Mouse (Mus musculus) hindbrain, embryonic 11.5 days (tissue): ENCODE measurements around the gene Selenbp1. TPM values are rescaled to one million over a fixed set of nuclear protein-coding genes. Genes with fewer than 3 reads are reported as not detected.
A peak's percentile ranks its signal among the peaks of the same experiment; 100 is the strongest.
"Not testable (repeated sequence)": the region's sequence is repeated elsewhere in the genome, so short reads cannot be mapped to it uniquely, and the experiment has no call there.

Source experiments
- ATAC-seq: fragments of 200-750 bp; cut with Nextera tagmentation; 2 replicates; pipeline ENCODE4 v1.8.0; 2017; ENCODE audit warnings: mild to moderate bottlenecking, moderate TSS enrichment, moderate library complexity; ENCODE audit not compliant: low FRiP score
- DNase-seq: peaks from one replicate; pipeline ENCODE4 v3.0.0-alpha.2; 2015; ENCODE audit warnings: low spot score
- H3K27ac ChIP-seq: fragments of 300-500 bp; sonication (generic); 2 replicates; pipeline ENCODE4 v1.5.1; 2014; ENCODE audit warnings: mild to moderate bottlenecking, low read depth, low read length
- H3K27me3 ChIP-seq: fragments of 300-500 bp; sonication (generic); 2 replicates; pipeline ENCODE4 v1.6.1; 2014; ENCODE audit warnings: mild to moderate bottlenecking, low read length, moderate library complexity, mixed read lengths; ENCODE audit not compliant: control insufficient read depth, insufficient read depth
- H3K36me3 ChIP-seq: fragments of 300-500 bp; sonication (generic); 2 replicates; pipeline ENCODE4 v1.6.1; 2014; ENCODE audit warnings: mild to moderate bottlenecking, low read length, moderate library complexity, mixed read lengths; ENCODE audit not compliant: control insufficient read depth, insufficient read depth
- H3K4me1 ChIP-seq: fragments of 300-500 bp; sonication (generic); replicated peaks from 2 replicates; pipeline ENCODE4 v1.6.1; 2014; ENCODE audit warnings: low read length, mixed read lengths; ENCODE audit not compliant: control insufficient read depth, insufficient read depth
- H3K4me2 ChIP-seq: fragments of 300-500 bp; sonication (generic); replicated peaks from 2 replicates; pipeline ENCODE4 v1.6.1; 2014; ENCODE audit warnings: mild to moderate bottlenecking, low read depth, low read length
- H3K4me3 ChIP-seq: fragments of 300-500 bp; sonication (generic); 2 replicates; pipeline ENCODE4 v1.5.1; 2014; ENCODE audit warnings: low read depth, low read length
- H3K9ac ChIP-seq: fragments of 300-500 bp; sonication (generic); 2 replicates; pipeline ENCODE4 v1.6.1; 2014; ENCODE audit warnings: low read depth, low read length
- H3K9me3 ChIP-seq: fragments of 300-500 bp; sonication (generic); 2 replicates; pipeline ENCODE4 v1.6.1; 2016; ENCODE audit warnings: low read length; ENCODE audit not compliant: control insufficient read depth
- WGBS: fragments of 180-500 bp; shearing (Covaris S2); extraction: QIAGEN DNeasy Blood & Tissue Kit; methylation state at CpG from one replicate; pipeline ENCODE4 v1.1.7; 2014; 5-methylcytosine and 5-hydroxymethylcytosine counted together
- polyA plus RNA-seq: library from polyadenylated mRNA; unstranded; fragments of >200 nt; fragmentation: Nextera tagmentation; extraction: Ambion mirVana; gene quantifications from 2 replicates; pipeline ENCODE4 v1.2.1, GENCODE M21; 2014

Selenbp1 gene
- polyA plus RNA-seq, 1 experiment from 2014 or later = 6.9 TPM

- 71% methylated on average over 5 of the region's 5 CpGs for WGBS
- no peaks in the 10 kb centered on the region for H3K9me3 ChIP-seq
- no peaks in the 10 kb centered on the region for H3K27me3 ChIP-seq
- no peak overlapping the region for H3K9ac ChIP-seq
- H3K27ac ChIP-seq = no peak overlapping the region
- H3K4me2 ChIP-seq = no peak overlapping the region
- no peaks in the 10 kb centered on the region for H3K4me1 ChIP-seq
- H3K4me3 ChIP-seq = no peak overlapping the region
- no peaks in the 10 kb centered on the region for H3K36me3 ChIP-seq
- no peak for ATAC-seq
- no peak for DNase-seq
These were observed 19.1 kb upstream of the Selenbp1 start for GRCm38 (mm10) chr3:94913801-94914200.

GRCm38 (mm10) chr3:94915903-94916741, 16.7 kb upstream of the Selenbp1 start:
- H3K4me1 ChIP-seq = no peaks in the 10 kb centered on the region
- H3K4me3 ChIP-seq = no peak overlapping the region
- H3K4me2 ChIP-seq = no peak overlapping the region
- 92% methylated on average over 7 of the region's 7 CpGs for WGBS
- H3K36me3 ChIP-seq = no peaks in the 10 kb centered on the region
- H3K9me3 ChIP-seq = no peaks in the 10 kb centered on the region
- no peak for DNase-seq
- H3K27ac ChIP-seq = no peak overlapping the region
- H3K9ac ChIP-seq = no peak overlapping the region
- no peak for ATAC-seq
- no peaks in the 10 kb centered on the region for H3K27me3 ChIP-seq

GRCm38 (mm10) chr3:94917816-94918361, 15.0 kb upstream of the Selenbp1 start:
- no peak for ATAC-seq
- H3K9me3 ChIP-seq = no peaks in the 10 kb centered on the region
- DNase-seq = peak; percentile 5
- H3K4me1 ChIP-seq = no peaks in the 10 kb centered on the region
- H3K4me2 ChIP-seq = no peak overlapping the region
- no peaks in the 10 kb centered on the region for H3K27me3 ChIP-seq
- H3K36me3 ChIP-seq = no peaks in the 10 kb centered on the region
- 55% methylated on average over 14 of the region's 14 CpGs for WGBS
- no peak overlapping the region for H3K4me3 ChIP-seq
- no peak overlapping the region for H3K27ac ChIP-seq
- H3K9ac ChIP-seq = no peak overlapping the region

- WGBS = 86% methylated on average over 4 of the region's 4 CpGs
These were observed 14.0 kb upstream of the Selenbp1 start for GRCm38 (mm10) chr3:94918845-94919244.

GRCm38 (mm10) chr3:94921104-94921503, 11.8 kb upstream of the Selenbp1 start:
- Histone ChIP-seq H3K9ac (no peak overlapping the region), H3K4me2 (no peak overlapping the region), H3K4me1 (no peaks in the 10 kb centered on the region), H3K27ac (no peak overlapping the region), H3K9me3 (no peaks in the 10 kb centered on the region), H3K27me3 (no peaks in the 10 kb centered on the region), H3K36me3 (no peaks in the 10 kb centered on the region), H3K4me3 (no peak overlapping the region)
- 54% methylated on average over 3 of the region's 3 CpGs for WGBS
- ATAC-seq = no peak
- no peak for DNase-seq

More at GRCm38 (mm10) chr3:94918845-94919244, 14.0 kb upstream of the Selenbp1 start:
- H3K27me3 ChIP-seq = no peaks in the 10 kb centered on the region
- H3K4me2 ChIP-seq = no peak overlapping the region
- H3K9me3 ChIP-seq = no peaks in the 10 kb centered on the region
- H3K4me1 ChIP-seq = no peaks in the 10 kb centered on the region
- ATAC-seq (no peak), DNase-seq (no peak)
- H3K9ac ChIP-seq = no peak overlapping the region
- no peak overlapping the region for H3K4me3 ChIP-seq
- H3K36me3 ChIP-seq = no peaks in the 10 kb centered on the region
- H3K27ac ChIP-seq = no peak overlapping the region

- Histone ChIP-seq H3K4me1 (no peaks in the 10 kb centered on the region), H3K4me2 (no peak overlapping the region), H3K9me3 (no peaks in the 10 kb centered on the region), H3K4me3 (no peak overlapping the region), H3K36me3 (no peaks in the 10 kb centered on the region), H3K27me3 (no peaks in the 10 kb centered on the region), H3K9ac (no peak overlapping the region), H3K27ac (no peak overlapping the region)
- WGBS = 59% methylated on average over 3 of the region's 3 CpGs
- no peak for ATAC-seq
- no peak for DNase-seq
These were observed 10.5 kb upstream of the Selenbp1 start for GRCm38 (mm10) chr3:94922333-94922732.

GRCm38 (mm10) chr3:94924688-94925087, 8.2 kb upstream of the Selenbp1 start:
- no peak for DNase-seq
- Histone ChIP-seq H3K4me1 (no peaks in the 10 kb centered on the region), H3K27ac (no peak overlapping the region), H3K27me3 (no peaks in the 10 kb centered on the region), H3K9ac (no peak overlapping the region), H3K9me3 (no peaks in the 10 kb centered on the region), H3K36me3 (no peaks in the 10 kb centered on the region), H3K4me2 (no peak overlapping the region), H3K4me3 (no peak overlapping the region)
- no peak for ATAC-seq
- WGBS = 84% methylated on average over 8 of the region's 8 CpGs

- not testable (repeated sequence) for H3K9me3 ChIP-seq, H3K36me3 ChIP-seq, H3K4me2 ChIP-seq, DNase-seq, H3K27ac ChIP-seq, H3K9ac ChIP-seq, H3K4me3 ChIP-seq, ATAC-seq, H3K4me1 ChIP-seq, H3K27me3 ChIP-seq
- 50% methylated on average over 4 of the region's 4 CpGs for WGBS
These were observed 6.5 kb upstream of the Selenbp1 start for GRCm38 (mm10) chr3:94926301-94926736.

GRCm38 (mm10) chr3:94928979-94929378, 3.9 kb upstream of the Selenbp1 start:
- H3K9me3 ChIP-seq, ATAC-seq, DNase-seq, H3K9ac ChIP-seq, H3K36me3 ChIP-seq, H3K4me1 ChIP-seq, H3K4me2 ChIP-seq, H3K27me3 ChIP-seq, H3K4me3 ChIP-seq, H3K27ac ChIP-seq: not testable (repeated sequence)
- WGBS = 65% methylated on average over 3 of the region's 4 CpGs
